Mouse (Mus musculus): Measurements from ENCODE around the gene Ccdc80. TPM values are rescaled to one million over a fixed set of nuclear protein-coding genes. Genes with fewer than 3 reads are reported as not detected.

The Ccdc80 gene
- polyA plus RNA-seq, 1 experiment from 2014 or later, result 7.0 TPM

- H3K36me3 ChIP-seq (replicated peaks), result no peaks in the 10 kb centered on the region
- no peak for ATAC-seq (replicated peaks)
- H3K9me3 ChIP-seq, result no peaks in the 10 kb centered on the region
- H3K9ac ChIP-seq, result no peak overlapping the region
- no peaks in the 10 kb centered on the region for H3K27me3 ChIP-seq (replicated peaks)
- H3K4me3 ChIP-seq, result no peak overlapping the region
- H3K27ac ChIP-seq, result no peak overlapping the region
- 71% methylated on average over 5 of the region's 5 CpGs for WGBS
- H3K4me2 ChIP-seq, result no peak overlapping the region
- no peaks in the 10 kb centered on the region for H3K4me1 ChIP-seq
Measured at GRCm38 (mm10) chr16:45122571-45122970, 29.4 kb downstream of the Ccdc80 start.

- Histone ChIP-seq H3K4me3 (no peak overlapping the region), H3K36me3 (replicated peaks) (no peaks in the 10 kb centered on the region), H3K9ac (no peak overlapping the region), H3K27me3 (replicated peaks) (no peaks in the 10 kb centered on the region), H3K9me3 (no peaks in the 10 kb centered on the region), H3K4me2 (no peak overlapping the region), H3K4me1 (no peaks in the 10 kb centered on the region), H3K27ac (no peak overlapping the region)
- 69% methylated on average over 9 of the region's 9 CpGs for WGBS
- ATAC-seq (replicated peaks), result no peak
Measured at GRCm38 (mm10) chr16:45124230-45125203, 31.3 kb downstream of the Ccdc80 start.

DNA sequence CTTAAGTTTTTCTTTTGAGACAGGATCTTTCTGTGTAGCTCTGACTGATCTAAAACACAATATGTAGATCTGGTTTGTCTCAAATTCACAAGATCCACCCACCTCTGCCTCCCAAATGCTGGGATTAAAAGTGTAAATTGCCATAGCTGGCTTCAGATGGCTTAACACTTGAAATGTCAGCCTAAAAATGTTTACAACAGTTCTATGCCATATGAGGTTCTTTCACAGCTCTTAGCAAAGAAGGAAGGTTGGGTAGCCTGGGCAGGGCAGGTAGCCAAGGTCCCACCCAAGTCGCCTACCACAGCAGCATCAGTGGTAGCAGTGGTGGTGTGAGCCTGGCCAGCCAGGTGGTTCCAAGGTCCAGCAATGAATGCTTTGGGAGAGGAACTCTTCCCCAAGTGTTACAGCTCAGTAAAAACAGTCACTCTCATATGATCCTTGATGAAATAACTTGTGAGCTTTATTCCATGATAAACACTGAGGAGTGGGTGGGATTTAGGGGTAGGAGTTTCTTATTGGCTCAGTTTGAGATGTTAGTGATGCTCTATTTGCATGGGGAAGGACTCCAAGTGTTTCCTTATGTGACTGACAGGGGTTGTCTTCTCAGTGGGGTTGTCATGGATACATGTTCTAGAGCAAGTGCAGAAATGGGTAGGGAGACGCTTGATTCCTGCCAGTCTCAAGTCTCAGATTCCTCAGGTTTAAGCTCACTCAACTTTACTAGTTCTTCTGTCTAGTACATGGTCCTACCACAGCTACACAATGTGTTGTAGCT lies 34.9 kb downstream of the Ccdc80 start:
- Histone ChIP-seq H3K27me3 (replicated peaks) (no peaks in the 10 kb centered on the region), H3K9ac (no peak overlapping the region), H3K4me1 (no peaks in the 10 kb centered on the region), H3K36me3 (replicated peaks) (no peaks in the 10 kb centered on the region), H3K4me2 (no peak overlapping the region), H3K9me3 (no peaks in the 10 kb centered on the region), H3K4me3 (no peak overlapping the region), H3K27ac (no peak overlapping the region)
- ATAC-seq (replicated peaks), result no peak
- WGBS, result 85% methylated on average over 2 of the region's 2 CpGs

DNA sequence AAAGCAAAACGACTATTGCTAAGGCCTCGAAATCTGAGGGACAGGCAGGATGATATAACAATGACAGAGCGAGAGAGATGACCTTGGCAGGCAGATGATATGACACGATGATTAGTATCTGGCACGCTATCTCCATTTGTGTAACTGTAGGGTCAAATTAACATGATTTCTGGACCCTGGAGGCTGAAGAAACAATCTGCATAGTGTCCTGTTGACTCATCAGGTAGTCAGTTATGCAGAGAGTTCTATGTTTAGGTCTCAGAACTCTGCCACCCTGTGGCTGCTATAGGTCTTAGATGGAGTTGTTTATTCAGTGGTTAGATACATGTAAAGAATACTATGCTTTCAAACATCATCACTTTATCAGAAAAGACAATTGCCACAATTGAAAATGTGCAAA lies 48.5 kb downstream of the Ccdc80 start:
- Histone ChIP-seq H3K27me3 (replicated peaks) (no peaks in the 10 kb centered on the region), H3K4me3 (no peak overlapping the region), H3K36me3 (replicated peaks) (peaks cover 58% of the 10 kb centered on the region), H3K9ac (no peak overlapping the region), H3K4me2 (no peak overlapping the region), H3K27ac (no peak overlapping the region), H3K9me3 (no peaks in the 10 kb centered on the region), H3K4me1 (no peaks in the 10 kb centered on the region)
- WGBS, result 91% methylated on average over 5 of the region's 5 CpGs
- no peak for ATAC-seq (replicated peaks)

DNA sequence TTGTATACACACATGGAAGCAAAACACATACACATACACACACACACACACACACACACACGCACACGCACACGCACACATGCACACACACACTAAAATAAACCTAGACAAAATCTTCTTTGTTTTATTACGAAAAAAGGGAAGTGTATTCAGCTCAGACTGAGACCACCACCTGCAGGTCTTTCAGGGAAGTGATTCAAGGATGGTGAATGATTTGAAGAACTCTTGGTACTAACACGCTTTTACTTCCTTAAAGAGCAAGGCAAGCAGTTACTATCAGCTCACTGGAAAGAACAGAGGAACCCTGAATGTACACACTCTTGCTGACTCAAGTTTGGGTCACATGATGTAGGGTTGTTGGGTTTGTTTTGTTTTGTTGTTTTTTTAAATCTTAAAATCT lies 49.4 kb downstream of the Ccdc80 start:
- Histone ChIP-seq H3K9ac (no peak overlapping the region), H3K4me1 (no peaks in the 10 kb centered on the region), H3K9me3 (no peaks in the 10 kb centered on the region), H3K4me2 (no peak overlapping the region), H3K27me3 (replicated peaks) (no peaks in the 10 kb centered on the region), H3K4me3 (no peak overlapping the region), H3K27ac (no peak overlapping the region), H3K36me3 (replicated peaks) (peaks cover 58% of the 10 kb centered on the region)
- WGBS, result 89% methylated on average over 5 of the region's 5 CpGs
- no peak for ATAC-seq (replicated peaks)

GRCm38 (mm10) chr16:45145119-45145518 lies 51.9 kb downstream of the Ccdc80 start:
- peaks cover 50% of the 10 kb centered on the region for H3K36me3 ChIP-seq (replicated peaks)
- H3K9me3 ChIP-seq, result no peaks in the 10 kb centered on the region
- no peak overlapping the region for H3K4me3 ChIP-seq
- no peaks in the 10 kb centered on the region for H3K4me1 ChIP-seq
- 95% methylated on average over 6 of the region's 6 CpGs for WGBS
- H3K27ac ChIP-seq, result no peak overlapping the region
- no peak overlapping the region for H3K9ac ChIP-seq
- no peak overlapping the region for H3K4me2 ChIP-seq
- H3K27me3 ChIP-seq (replicated peaks), result no peaks in the 10 kb centered on the region
- ATAC-seq (replicated peaks), result no peak

GRCm38 (mm10) chr16:45148488-45149082 lies 55.4 kb downstream of the Ccdc80 start:
- Histone ChIP-seq H3K4me3 (no peak overlapping the region), H3K27ac (no peak overlapping the region), H3K9me3 (no peaks in the 10 kb centered on the region), H3K27me3 (replicated peaks) (no peaks in the 10 kb centered on the region), H3K4me1 (no peaks in the 10 kb centered on the region), H3K4me2 (no peak overlapping the region), H3K36me3 (replicated peaks) (peaks cover 37% of the 10 kb centered on the region), H3K9ac (no peak overlapping the region)
- 94% methylated on average over 10 of the region's 10 CpGs for WGBS
- no peak for ATAC-seq (replicated peaks)

DNA sequence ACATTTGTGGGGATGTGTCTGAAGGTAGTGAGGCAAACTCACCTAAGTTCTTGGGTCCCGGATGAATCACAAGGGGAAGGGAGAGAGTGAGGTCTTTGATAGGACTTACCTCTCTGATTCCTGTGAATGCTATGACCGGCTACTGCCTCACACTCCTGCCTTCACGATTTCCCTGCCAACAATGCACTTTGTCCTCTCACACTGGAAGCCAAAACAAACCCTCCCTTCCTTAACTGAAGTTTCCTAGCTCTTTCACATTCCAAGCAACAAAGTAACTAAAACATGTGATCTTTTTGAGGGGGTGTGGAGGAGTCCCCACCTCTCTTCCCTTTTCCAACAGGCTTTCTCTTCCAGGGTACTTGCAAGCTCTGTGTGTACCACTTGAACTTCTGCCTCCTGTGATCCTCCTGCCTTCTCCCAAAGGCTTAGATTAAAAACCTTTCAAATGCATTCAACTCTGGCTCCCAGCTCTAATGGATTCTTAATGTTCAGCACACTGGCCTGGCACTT lies 61.6 kb downstream of the Ccdc80 start:
- no peaks in the 10 kb centered on the region for H3K27me3 ChIP-seq (replicated peaks)

GRCm38 (mm10) chr16:45158136-45158521 lies 64.9 kb downstream of the Ccdc80 start:
- peak; percentile 88 for ATAC-seq (replicated peaks)
- 1% methylated on average over 20 of the region's 20 CpGs for WGBS
- Histone ChIP-seq H3K36me3 (replicated peaks) (0 out of 2 replicates have a peak, but pooled peaks cover 4% of the 10 kb centered on the region), H3K27me3 (replicated peaks) (no peaks in the 10 kb centered on the region), H3K9ac (peak overlapping the region; percentile 95), H3K4me3 (peak overlapping the region; percentile 98), H3K9me3 (no peaks in the 10 kb centered on the region), H3K27ac (peak overlapping the region; percentile 94), H3K4me2 (peak overlapping the region; percentile 64), H3K4me1 (peaks cover 33% of the 10 kb centered on the region)

More for the DNA sequence above, 61.6 kb downstream of the Ccdc80 start:
- no peak for ATAC-seq (replicated peaks)
- H3K9me3 ChIP-seq, result no peaks in the 10 kb centered on the region
- no peak overlapping the region for H3K4me2 ChIP-seq
- H3K4me3 ChIP-seq, result no peak overlapping the region
- no peak overlapping the region for H3K9ac ChIP-seq
- no peak overlapping the region for H3K27ac ChIP-seq
- peaks cover 17% of the 10 kb centered on the region for H3K4me1 ChIP-seq
- H3K36me3 ChIP-seq (replicated peaks), result peaks cover 15% of the 10 kb centered on the region
- WGBS, result 94% methylated on average over 3 of the region's 3 CpGs

DNA sequence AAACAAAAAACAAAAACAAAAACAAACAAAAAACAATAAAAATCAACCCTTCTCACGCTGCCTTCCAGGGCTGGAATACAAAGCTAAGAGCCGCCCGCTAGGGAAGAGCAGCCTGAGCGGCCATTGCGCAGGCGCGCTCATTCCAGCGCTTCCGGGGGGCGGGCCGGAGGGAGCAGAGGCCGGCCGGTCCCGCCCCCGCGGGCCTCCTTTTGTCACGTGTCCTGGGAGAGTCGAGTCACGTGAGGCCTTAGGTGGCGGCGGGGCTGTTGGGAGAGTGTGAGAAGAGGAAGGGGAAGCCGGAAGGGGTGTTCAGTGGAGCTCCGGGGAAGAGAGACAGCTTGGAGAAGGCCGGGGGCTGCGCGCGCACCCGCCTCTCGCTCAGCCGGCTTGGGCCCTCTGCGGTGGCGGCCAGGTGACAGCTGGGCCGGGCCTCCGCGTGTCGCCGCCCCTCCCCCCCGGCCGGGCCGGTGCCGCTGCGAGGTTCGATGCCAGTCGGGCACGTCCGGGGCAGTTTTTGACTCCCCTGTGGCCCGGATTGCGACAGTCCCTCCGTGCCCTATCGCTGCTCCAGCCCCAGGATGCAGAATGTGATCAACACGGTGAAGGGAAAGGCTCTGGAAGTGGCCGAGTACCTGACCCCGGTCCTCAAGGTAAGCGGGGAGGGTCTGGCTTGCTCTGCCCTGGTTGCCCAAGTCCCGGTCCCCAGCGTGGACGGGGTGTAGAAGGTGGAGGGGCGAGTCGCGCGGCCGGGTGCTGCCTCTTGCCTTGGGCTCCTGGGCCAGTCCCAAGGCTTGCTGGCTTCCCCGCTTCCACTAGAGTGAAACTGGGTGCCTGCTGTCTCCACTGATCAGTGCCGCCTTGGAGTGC lies 65.6 kb downstream of the Ccdc80 start, which contains the start of the genes Slc35a5 and Atg3:
TSS of gene Slc35a5 (minus strand) at position 185 of the 867 bp plus-strand sequence.
TSS of gene Atg3 (plus strand) at position 264 of the 867 bp plus-strand sequence.
- H3K27me3 ChIP-seq (replicated peaks), result no peaks in the 10 kb centered on the region
- peak within 1 kb of the TSS; percentile 94 for H3K27ac ChIP-seq
- H3K4me3 ChIP-seq, result peak within 1 kb of the TSS; percentile 98
- peak within 1 kb of the TSS; percentile 95 for H3K9ac ChIP-seq
- WGBS, result under 1% methylated on average over 58 of the region's 64 CpGs
- H3K36me3 ChIP-seq (replicated peaks), result 0 out of 2 replicates have a peak, but pooled peaks cover 4% of the 10 kb centered on the region
- ATAC-seq (replicated peaks), result peak; percentile 98
- no peaks in the 10 kb centered on the region for H3K9me3 ChIP-seq
- peaks cover 33% of the 10 kb centered on the region for H3K4me1 ChIP-seq
- H3K4me2 ChIP-seq, result peak within 1 kb of the TSS; percentile 64

- H3K4me3 ChIP-seq, result peak overlapping the region; percentile 98
- no peaks in the 10 kb centered on the region for H3K27me3 ChIP-seq (replicated peaks)
- peaks cover 33% of the 10 kb centered on the region for H3K4me1 ChIP-seq
- peak overlapping the region; percentile 95 for H3K9ac ChIP-seq
- WGBS, result 7% methylated on average over 11 of the region's 11 CpGs
- peak overlapping the region; percentile 64 for H3K4me2 ChIP-seq
- ATAC-seq (replicated peaks), result no peak
- no peaks in the 10 kb centered on the region for H3K9me3 ChIP-seq
- 0 out of 2 replicates have a peak, but pooled peaks cover 4% of the 10 kb centered on the region for H3K36me3 ChIP-seq (replicated peaks)
- H3K27ac ChIP-seq, result peak overlapping the region; percentile 94
Measured at GRCm38 (mm10) chr16:45159389-45159716, 66.2 kb downstream of the Ccdc80 start.
